Mouse (Mus musculus) spleen, postnatal 36 days (tissue): ENCODE measurements around the gene Ppfia3.

Source experiments
- DNase-seq, 2 experiments: peaks; one replicate each; pipeline ENCODE4 v3.0.0; 2022; ENCODE audit warnings: low spot score in 2 of 2, mixed read lengths in 1 of 2

Gene Ppfia3

GRCm38 (mm10) chr7:45312686-45313453 lies 53.9 kb downstream of the Ppfia3 start:
- no peak for DNase-seq

- no peak for DNase-seq
These were observed 54.8 kb downstream of the Ppfia3 start for GRCm38 (mm10) chr7:45312023-45312422.

GRCm38 (mm10) chr7:45309455-45309854 lies 57.4 kb downstream of the Ppfia3 start:
- DNase-seq, result peak in 1 of 2 experiments; percentile 34

- peak in 1 of 2 experiments; percentile 20 for DNase-seq
These were observed 58.1 kb downstream of the Ppfia3 start for GRCm38 (mm10) chr7:45308551-45309240.

GRCm38 (mm10) chr7:45305275-45305674 lies 61.5 kb downstream of the Ppfia3 start:
- peak; percentile 16 to 27 for DNase-seq

- no peak for DNase-seq
These were observed 62.0 kb downstream of the Ppfia3 start for GRCm38 (mm10) chr7:45304869-45305268.

- no peak for DNase-seq
These were observed 64.2 kb downstream of the Ppfia3 start for GRCm38 (mm10) chr7:45302626-45303025.

- DNase-seq, result no peak
These were observed 66.5 kb downstream of the Ppfia3 start for GRCm38 (mm10) chr7:45300270-45300669.

GRCm38 (mm10) chr7:45299752-45300151 lies 67.1 kb downstream of the Ppfia3 start:
- peak; percentile 70 to 71 for DNase-seq

- DNase-seq, result no peak
These were observed 69.3 kb downstream of the Ppfia3 start for GRCm38 (mm10) chr7:45297563-45297962.

- DNase-seq, result no peak
These were observed 70.2 kb downstream of the Ppfia3 start for GRCm38 (mm10) chr7:45296626-45297025.
